Mouse (Mus musculus): ENCODE results near the gene Il4i1.

Il4i1 gene

DNA sequence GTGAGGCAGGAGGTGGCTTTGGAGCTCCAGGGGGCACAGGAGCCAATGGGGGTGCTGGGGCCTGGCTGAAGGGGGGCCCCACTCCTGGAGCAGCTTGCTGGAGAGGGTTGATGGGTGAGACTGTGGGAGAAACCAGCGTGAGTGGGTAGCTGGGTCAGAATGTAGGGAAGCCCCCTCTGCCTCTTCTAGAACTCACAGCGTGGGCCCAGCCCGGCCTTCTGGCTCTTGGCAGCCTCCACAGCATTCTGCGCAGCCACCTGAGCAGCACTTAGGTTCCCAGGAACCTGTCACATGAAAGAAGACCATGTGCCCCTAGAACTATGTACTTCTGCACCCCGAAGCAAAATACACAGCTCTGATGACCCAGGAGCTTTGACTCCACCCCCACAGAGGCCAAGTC lies 68.5 kb downstream of the Il4i1 start:
- TF ChIP-seq GATA4 (IDR thresholded peaks at IDR 0.05; ENCODE audit: insufficient replicate concordance, low read length) = no peak

DNA sequence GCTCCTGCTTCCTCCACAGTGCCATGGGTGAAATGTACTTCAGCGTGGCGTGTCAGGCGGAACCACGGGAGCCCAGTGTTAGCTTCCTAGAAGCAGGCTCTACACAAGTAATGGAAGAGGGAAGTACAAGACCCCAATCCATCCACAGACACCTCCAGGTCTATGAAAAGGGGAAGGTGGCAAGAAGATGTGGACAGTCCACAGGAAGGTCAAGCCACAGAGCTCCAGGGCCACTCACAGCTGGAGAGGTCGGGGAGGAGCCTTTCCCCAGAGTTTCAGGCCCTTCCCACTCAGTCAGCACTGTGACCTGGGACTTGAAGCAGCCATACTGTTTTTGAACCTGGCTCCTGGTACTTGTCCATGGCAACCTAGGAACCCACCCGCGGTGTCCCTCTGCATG lies 70.8 kb downstream of the Il4i1 start:
- TF ChIP-seq GATA4 (IDR thresholded peaks at IDR 0.05; ENCODE audit: insufficient replicate concordance, low read length) = no peak

GRCm38 (mm10) chr7:44888256-44889105 lies 72.3 kb downstream of the Il4i1 start:
- TF ChIP-seq GATA4 (IDR thresholded peaks at IDR 0.05; ENCODE audit: insufficient replicate concordance, low read length) = no peak

DNA sequence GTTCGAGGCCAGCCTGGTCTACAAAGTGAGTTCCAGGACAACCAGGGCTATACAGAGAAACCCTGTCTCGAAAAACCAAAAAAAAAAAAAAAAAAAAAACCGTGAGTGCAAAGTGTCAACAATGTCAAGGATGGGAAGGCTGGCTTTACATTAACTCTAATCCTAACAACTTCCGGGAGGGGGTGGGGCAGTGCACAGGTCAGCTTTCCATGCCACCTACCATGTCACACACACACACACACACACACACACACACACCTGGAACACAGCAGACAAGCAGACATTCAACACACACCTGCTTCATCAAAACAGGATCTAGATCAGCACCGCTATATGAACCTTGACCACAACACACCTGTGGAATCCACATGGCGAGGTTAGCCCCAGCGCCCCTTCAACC lies 74.0 kb downstream of the Il4i1 start:
- TF ChIP-seq GATA4 (IDR thresholded peaks at IDR 0.05; ENCODE audit: insufficient replicate concordance, low read length) = no peak

All from liver, adult (tissue).